Mouse (Mus musculus) cerebellum, adult 9-10 months (tissue): ENCODE measurements around the gene Ptprn2.
A peak's percentile ranks its signal among the peaks of the same experiment; 100 is the strongest.

Experiments
- DNase-seq: peaks from one replicate; pipeline ENCODE4 v3.0.0; 2022

Ptprn2 gene

DNA sequence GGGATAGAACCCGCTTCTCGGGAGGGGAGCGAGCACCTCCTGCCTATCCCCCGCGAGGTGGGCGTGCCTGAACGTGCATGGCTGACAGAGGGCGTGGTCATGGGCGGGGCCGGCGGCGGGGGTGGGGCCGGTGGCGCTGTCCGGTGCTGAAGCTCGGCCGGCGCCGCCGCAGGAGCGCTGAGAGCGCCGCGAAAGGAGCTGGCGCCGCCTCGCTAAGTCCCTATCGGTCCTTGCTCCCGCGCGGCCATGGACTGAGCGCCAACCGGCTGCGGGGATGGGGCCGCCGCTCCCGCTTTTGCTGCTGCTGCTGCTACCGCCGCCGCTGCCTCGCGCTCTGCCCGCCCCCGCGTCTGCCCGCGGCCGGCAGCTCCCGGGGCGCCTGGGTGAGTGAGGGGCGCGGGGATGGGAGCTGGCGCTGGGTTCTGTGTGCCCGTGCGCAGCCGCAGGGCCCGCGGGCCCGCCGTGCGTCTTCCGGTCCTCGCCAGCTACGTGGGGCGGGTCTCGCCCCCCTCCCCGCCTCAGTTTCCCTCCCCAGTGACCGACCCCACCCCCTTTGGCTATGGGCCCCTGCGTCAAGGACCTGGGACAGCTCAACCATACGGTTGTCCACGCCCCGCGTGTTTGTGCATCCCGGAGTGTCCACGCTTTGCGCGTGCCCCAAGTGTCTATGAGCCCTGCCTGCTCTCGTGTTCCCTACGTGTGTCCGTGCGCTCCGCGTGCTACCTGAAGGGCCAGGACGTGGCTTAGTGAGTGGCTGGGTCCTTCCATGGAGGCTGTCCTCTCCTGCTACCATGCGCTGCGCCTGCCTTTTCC lies at the start of gene Ptprn2:
TSS of gene Ptprn2 (plus strand) at position 130 of the 813 bp plus-strand sequence.
- DNase-seq, result peak; percentile 79

DNA sequence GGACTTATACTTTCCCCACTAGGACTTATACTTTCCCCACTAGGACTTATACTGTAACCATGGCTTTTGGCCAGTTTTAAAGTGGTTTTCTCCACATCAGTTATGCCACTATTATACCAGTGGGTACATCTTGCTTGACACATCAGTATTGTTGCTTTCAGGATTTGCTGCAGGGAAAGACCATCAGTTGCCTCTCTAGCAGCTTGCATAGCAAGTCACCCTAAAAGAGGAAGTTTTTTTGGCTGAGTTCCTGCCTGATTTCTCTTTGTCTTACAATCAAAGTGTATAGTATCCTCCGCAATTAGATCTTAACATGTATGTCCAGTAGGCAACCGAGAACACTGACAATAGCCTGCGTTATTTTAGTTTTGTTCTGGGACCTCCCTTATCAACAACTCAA lies 49.4 kb upstream of the Ptprn2 start:
- no peak for DNase-seq

DNA sequence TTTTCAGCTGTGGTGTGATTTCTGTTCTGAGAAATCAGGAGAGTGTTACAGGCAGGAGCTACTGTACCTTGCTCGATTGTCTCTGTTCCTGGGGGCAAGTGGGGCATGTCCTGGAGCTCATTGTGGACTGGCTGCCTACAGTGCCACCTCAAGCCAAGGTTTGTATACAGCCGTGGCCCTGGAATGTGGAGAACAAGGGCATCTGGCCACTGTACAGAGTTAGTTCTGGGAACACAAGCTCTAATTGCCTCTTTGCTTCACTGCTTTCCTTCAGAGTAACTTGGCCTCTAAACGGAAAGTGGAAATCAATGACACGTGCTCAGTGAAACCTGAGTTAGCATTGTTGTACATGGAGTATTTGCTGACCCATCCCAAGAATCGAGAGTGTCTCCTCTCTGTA lies 46.9 kb upstream of the Ptprn2 start:
- DNase-seq, result no peak

DNA sequence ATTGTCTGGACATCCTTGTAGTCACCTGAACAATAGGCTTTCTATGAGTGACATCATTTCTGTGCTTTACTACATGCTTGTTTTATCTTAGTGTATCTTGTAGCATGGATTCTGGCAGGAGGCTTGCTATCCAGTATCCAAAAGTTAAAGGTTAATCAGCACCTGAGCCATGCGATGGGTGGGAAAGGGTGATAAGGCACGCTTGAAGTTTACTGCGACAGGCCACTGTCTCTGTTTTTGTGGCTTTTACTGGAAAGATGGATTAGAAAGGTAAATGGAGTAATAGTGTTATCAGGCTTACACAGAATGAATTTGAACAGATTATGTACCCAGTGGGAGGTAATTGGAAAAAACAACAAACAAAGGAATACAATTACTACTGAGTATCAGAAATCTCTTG lies 43.3 kb upstream of the Ptprn2 start:
- DNase-seq, result no peak

DNA sequence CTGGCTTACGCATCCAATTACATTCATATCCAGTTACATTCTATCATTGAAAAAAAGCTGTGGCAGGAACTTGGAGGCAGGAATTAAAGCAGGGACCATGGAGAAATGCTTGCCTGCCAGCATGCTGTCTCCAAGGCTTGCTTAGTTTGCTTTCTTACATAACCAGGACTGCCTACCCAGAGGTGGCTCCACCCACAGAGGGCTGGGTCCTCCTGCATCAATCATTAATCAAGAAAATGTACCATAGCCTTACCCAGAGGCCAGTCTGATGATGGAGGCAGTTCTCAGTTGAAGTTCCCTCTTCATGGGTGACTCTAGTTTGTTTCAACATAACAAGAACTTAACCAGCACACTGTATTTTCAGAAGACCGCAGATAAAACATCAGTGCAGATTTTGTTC lies 36.0 kb upstream of the Ptprn2 start:
- no peak for DNase-seq

DNA sequence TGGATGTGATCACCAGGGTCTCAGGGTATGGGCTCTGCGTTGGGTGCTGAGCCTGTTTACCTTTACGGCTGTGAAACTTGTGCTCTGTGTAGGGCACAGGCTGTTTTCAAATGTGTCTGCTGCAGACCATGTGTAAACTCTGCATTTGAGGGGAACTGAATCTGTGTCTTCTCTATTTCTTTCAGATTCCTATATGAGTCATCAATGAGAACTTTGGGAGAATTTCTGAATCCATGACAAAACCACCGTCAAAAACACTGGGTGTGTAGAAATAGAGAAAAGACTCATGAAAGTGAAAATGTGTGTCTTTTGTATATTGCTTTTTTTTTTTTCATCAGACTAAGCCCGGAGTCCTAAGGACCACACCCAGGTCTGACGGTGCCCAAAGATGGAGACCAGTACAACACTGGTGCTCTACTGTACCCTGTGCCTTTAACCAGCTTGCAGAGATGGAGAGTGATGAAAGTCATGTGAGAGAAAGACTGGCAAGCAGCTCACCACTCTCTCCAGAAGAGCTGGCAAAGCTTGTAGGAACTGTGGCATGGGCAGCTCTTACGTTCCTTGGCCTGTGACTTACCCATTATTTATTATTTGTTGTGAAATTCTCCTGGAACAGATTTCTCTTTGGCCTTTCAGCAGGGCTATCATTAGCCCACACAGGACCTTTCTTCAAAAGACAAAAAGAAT lies 25.0 kb upstream of the Ptprn2 start:
- no peak for DNase-seq

DNA sequence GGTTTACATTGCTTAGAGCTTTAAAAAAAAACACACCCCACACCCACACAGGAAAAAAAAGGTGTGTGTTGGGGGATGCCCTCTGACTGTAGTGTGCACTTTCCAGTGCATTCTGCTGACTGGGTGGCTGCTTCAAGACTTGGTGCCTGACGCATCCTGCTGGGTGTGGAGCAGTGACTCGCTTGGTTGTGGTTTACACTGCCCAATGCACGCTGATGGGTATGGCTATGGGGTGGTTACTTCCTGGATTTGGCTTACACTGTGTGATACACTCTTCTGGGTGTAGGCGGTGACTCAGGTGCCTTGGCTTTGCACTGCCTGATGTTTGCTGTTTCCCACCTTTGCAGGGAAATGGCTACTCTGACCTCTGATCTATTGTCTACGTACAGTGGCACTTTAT lies 18.5 kb upstream of the Ptprn2 start:
- no peak for DNase-seq

DNA sequence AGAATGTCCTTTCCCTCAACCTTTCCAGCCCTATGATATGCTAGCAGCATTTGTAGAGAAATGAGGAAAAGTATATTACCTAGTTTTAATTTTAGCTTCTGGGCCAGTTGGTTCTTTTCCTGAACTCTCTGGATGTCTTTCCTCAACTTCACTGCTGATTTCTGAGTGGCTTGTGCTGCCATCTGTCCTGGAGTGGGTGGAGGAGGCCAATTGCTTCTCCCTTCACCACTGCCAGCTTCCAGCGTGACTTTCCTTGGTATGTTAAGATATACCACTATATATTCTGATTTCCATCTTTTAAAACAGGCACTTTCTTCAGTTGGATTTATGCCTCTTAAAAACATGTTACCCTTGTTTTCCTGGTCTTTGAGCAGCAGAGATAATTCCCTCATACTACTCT lies 17.2 kb upstream of the Ptprn2 start:
- DNase-seq, result no peak

DNA sequence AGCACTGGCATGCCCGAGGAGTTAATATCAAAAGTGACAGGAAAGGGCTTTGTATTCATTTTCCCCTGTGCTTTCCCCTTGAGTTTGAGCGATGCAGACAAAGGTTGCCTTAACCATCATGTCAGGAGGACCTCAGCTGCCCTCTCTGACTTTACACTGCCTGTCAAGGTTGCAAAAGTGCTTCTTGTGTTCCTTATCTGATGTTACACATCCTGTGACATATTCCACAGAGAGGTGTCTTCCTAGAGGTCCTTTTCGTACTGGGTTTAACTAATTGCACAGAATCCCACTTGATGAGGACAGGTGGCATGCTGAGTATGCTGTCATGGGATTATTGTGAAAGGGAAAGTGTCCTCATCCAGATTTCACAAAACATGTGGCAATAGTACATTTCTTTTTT lies 16.4 kb upstream of the Ptprn2 start:
- DNase-seq, result no peak

DNA sequence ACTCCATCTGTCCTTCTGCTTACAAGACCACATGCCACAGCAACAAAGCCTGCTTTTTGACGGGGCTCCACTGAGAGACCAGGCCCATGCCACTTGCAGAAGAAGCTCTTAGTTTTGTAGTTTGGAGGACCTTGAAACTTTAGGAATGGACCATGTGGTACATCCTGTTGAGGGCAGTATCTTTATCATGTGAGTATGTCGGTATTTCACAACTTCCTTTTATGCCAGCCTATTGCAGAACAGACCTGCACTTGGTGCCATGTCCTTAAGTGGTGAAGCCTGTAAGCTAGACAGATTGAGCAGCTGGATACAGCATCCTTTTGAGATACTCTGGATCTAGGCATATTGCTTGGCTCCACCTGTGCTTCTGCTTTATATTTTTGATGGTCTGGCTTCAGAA lies 12.3 kb upstream of the Ptprn2 start:
- DNase-seq, result no peak

DNA sequence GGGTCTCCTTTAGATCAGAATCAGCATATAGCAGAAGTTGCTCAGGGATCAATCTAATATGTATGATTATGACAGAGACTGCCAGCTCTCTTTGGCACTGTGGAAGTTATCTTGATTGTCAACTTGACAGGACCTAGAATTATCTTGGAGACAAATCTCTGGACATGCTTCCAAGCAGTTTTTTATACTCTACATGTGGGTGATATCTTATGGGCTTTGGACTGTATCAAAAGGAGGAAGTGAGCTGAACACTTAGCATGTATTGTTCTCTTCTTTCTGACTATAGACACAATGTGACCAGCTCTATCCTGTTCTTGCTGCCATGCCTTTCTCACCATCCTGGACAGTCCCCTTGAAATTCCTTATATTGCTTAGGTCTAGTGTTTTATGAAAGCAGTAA lies 11.8 kb upstream of the Ptprn2 start:
- DNase-seq, result no peak

DNA sequence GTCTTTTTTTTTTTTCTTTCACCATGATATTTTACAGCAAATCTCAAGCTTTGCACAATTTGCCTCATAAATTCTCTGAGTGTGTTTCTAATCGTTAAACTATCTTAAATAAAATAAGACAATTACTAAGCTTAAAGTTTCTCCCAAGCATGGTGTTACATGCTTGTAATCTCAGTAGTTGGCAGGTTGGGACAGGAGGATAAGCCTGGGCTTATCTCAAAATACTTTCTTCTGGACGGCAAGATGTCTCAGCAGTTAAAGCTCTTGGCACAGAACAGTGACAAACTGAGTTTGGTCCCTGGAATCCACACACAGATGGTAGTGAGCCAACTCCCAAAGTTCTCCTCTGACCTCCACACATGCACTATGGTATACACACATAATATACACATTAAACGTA lies 10.8 kb upstream of the Ptprn2 start:
- no peak for DNase-seq

DNA sequence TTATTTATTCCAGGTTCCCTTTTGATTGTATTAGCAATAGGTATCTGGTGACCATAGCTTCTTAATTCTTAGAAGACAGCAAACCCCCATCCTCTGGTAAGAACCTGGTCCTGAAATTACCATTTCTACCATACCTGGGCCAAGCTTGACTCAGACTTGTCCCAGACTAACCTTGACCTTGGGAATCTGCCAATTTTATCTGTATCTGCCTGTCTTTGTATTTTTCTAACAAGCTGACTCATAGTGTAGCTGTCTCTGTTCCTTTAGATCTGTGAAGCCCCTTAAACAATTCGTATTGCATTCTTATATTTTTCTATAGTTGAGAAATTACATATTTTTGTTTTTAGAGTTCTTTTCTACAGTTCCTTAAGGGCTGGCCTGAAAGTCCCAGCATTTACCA lies 6.7 kb upstream of the Ptprn2 start:
- no peak for DNase-seq

DNA sequence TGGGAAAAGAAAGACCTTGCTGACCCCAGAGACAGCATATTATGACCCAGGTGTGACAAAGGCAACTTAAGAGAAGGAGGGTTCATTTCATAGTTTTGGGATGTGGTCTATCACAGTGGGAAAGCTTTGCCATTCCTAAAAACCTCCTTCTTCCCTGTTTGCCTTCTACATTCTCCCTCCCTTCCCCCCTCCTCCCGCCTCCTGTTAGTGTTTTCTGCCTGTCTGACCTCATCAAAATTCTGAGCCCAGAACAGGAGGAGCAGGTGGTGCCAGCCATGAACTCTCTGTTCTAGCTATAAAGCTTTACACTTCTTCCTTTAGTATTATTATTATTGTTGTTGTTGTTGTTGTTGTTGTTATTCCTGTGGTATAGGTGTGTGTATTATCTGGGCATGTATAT lies 3.6 kb upstream of the Ptprn2 start:
- DNase-seq, result no peak

DNA sequence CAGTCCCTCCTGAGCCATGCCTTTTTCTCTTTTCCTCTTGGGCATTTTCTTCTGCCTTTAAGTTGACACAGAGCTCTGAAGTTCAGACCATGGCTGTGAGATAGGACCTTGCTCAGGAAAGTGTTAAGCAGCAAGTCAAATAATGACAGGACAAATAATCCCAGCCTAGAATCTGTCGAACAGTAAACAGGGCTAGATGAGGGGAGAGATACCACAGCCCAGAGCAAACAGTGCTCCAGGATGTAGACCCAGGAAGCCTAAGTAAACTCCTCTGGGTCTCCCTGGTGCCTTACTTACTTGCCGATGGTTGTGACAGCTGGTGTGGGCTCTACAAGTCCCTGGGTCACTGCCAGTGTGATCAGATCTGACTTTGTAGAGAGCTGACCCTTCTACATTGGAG lies 1.9 kb upstream of the Ptprn2 start:
- no peak for DNase-seq

DNA sequence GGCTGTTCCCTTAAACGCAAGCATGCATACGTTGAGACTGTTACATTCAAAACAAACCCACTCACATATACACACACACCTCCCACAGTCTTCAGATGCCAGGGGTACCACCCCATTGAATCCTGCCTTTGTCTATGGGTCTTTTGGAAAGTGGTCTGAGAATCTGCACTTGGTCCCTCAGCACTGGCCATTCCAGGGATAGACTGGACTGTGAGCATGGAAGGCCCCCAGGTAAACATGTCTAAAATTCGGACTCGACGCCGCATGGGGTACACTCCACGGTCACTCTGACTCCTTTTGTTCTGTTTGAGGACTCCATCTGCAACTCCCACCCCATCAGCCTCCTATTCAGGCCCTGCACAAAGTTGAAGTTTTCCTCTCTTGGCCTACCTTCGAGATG lies 529 bp upstream of the Ptprn2 start:
- no peak for DNase-seq

DNA sequence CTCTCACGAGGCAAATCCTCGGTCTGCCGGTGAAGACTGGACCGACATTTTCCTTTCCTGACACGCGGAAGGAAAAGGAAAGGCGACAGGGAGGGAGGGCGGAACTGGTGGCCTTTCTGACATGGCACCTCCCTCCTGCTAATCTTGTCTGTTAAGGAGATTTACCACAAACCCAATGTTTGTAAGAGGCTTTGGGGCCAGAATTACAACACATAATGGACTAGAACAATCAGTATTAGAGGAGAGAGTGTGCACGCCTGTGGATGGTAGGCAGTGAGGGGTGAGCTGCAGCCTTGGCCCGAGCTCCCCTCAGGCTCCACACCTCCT lies 847 bp downstream of the Ptprn2 start:
- DNase-seq, result no peak

DNA sequence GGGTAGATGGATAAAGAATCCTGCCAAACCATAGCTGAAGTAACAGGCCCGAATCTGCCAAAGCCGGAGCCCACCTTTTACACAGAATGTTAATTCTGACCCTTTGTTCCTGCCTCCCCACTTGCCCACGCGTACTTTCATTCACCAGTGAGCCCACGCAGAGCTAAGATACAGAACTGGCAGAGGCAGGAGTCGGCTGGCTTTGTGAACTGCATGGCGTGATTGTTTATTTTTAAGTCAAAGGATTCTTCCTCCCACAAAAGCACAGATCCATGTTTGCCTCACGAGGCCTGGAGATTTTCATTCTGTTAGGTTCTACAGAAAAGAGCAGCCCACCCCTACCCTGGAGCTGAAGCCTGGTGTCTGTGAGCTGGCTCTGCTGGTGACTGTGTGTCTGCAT lies 3.3 kb downstream of the Ptprn2 start:
- no peak for DNase-seq

DNA sequence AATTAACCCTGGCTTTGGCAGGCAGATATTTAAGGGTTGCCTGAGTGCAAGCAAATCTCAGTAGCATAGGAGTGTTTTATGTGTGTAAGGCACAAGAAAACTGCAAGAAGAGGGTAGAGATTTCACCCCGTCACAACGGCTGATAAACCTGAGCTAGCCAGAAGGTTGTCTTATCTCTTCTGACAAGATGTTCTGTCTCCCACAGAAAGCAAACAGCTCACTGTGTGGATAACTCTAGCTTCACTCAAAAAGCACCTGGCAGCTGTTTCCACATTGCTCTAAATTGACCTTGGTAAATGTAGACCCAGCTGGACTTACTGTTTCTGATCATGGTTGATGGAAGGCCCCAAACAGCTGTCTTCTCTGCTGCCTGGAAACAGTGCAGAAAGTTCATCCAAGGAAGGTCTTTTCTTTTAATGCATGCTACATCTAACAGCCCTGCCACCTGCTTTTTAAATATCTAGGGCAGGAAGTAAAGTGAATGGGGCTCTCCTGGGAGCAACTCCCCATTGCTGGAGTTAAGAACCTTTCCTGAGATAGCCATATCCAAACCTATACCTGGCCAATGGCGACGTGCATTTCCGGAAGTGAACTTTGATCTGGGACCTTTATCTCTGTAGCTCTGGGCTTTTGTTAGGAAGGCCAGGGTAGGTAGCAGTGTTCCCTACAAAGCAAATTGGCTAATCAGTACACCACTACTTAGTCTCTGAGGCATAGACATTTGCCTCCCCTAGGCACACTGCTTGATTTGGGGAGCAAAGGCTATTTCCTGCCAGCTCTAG lies 5.2 kb downstream of the Ptprn2 start:
- DNase-seq, result no peak

DNA sequence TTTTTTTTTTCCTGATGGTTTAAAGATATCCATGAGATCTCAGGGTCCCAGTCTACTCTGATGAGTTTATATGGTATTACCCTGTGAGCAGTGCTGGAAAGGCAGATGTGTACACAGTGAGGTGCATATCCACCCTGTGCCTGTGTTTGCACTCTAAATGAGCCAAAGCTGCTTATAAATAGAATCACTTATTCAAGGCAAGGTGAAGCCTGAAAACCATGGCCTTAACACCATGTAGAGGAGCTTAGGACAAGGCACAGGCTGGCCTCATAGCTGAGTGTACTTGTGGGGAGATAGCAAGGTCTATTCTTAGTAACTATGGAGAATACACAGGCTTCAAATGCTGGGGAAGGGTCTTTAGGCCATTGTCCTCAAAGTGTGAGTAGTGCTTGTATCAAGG lies 13.1 kb downstream of the Ptprn2 start:
- no peak for DNase-seq

DNA sequence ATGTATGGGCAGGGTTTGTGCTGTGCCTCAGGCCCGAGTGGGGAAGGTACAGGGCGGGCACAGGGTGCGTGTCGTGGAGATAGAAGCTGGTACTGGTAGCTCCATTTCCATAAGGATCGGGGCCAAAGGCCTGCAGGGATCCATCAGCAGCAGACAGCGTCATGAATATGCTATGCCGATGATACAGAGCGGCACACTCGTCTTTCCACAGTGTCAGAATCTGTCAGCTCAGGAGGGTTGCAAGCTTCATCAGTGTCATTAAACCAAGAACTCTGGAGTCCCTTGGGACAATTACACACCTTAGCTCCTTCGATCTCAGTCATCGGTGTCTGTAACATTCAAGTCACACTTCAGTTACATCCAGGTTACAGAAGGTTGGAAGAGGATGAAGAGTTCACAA lies 15.1 kb downstream of the Ptprn2 start:
- no peak for DNase-seq

DNA sequence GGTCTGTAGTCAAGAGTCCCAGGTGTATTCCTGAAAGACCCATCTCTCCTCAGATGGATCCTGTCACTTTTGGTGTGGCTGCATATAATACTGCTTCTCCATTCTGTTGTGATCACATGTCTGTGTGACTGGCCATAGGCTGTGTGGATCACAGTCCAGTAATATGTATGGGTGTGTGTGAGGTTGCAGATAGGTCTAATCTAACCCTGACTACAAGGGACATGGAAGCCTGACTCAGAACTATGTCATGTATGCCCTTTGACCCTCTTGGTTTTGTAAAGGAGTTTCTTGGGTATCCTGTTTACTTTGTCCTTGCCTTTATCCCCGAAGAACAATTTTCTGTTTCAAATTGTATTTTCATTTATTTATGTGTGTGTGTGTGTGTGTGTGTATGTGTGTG lies 27.0 kb downstream of the Ptprn2 start:
- no peak for DNase-seq

DNA sequence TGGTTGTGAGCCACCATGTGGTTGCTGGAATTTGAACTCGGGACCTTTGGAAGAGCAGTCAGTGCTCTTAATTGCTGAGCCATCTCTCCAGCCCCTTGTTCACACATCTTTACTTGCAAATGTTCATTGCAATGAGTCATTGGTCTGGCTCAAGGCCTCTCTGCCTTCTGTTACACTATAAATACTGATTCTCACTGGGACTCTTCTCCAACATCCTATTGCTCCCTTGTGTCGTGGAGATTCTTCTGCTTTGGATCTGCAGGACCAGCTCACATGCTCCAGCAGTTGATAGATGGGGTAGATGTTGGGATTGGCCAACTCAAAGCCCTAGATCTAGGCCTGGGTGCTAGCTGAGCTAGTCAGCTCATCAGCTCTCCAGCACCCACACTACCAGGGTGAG lies 28.3 kb downstream of the Ptprn2 start:
- peak; percentile 58 for DNase-seq

DNA sequence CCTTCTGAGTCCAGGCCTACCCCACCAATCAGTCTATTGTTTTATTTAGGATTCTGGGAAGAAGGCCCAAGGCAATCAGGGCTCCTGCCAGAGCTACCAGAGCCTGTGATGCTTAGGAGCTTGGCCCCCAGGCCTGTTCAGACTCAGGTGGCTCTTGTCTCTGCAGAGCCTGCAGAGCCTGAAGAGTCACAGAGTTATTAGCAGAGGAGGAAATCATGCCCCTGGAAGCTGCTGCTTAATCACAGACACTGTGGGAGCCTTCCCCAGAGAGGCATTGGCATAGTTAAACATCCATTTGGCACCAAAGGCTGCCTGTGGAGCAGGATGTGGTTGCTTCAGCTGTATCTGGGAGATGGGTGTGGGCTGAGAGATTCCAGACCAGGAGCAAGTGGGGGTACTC lies 30.3 kb downstream of the Ptprn2 start:
- peak; percentile 73 for DNase-seq
